Mouse (Mus musculus): Measurements from ENCODE around the gene Crb3.
A peak's percentile ranks its signal among the peaks of the same experiment; 100 is the strongest.

The Crb3 gene

DNA sequence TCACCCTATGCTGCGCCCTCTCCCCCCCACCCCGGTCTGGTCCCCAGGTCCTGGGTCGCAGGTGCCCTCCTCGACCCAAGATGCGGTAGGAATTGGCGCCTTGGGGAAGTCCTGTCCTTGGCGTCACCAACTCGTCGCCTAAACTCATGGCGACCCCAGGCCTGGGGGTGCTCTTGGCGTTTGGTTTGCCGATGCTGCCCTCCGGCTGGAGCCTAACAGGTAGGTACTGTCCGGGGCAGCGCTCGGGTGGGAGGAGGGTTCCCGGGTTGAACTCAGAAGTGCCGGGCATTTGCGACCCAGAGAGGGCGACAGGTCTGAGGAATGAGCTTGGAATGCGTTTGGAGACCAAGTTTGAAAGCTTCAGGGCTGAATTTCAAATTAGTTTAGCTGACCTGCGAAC lies 3.6 kb downstream of the Crb3 start:
- DNase-seq (ENCODE audit: low spot score) = no peak

DNA sequence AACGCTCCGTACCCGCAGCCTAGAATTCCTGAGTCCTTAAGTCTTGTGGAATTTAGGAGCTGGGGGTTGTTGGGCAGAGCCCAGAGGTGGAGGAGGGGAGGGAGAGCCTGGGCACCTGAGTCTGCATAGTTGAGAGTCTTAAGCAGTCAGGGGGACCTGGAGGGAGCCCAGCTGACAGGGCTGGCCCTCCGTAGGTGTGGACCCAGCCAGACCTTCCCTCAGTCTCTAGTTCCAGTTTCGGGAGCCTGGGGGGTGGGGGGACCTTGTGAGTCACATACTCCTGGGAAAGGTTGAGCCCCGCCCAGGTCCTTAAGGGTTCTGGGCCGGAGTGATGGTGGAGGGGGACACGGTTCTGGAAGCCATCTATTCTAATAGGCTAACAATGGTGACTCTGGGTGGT lies 4.1 kb downstream of the Crb3 start:
- DNase-seq (ENCODE audit: low spot score) = peak; percentile 22

DNA sequence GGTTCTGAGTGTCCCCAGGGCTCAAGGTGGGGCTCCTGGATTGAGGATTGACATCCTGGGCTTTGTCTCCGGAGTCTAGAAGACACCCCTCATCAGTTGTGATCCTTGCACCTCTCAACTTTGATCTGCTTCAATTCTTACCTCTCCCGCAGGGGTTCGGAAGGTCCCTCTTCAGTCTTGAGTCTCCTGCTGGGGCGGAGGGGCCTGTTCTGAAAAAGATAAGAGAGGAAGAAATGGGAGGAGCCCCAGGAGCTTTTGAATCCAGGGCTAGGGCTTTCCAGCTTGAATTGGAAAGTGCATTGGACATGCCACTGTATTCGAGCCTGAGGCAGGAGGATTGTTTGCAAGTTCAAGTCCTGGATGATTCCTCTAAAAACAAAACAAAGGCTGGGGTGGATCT lies 8.0 kb downstream of the Crb3 start:
- DNase-seq (ENCODE audit: low spot score) = no peak

DNA sequence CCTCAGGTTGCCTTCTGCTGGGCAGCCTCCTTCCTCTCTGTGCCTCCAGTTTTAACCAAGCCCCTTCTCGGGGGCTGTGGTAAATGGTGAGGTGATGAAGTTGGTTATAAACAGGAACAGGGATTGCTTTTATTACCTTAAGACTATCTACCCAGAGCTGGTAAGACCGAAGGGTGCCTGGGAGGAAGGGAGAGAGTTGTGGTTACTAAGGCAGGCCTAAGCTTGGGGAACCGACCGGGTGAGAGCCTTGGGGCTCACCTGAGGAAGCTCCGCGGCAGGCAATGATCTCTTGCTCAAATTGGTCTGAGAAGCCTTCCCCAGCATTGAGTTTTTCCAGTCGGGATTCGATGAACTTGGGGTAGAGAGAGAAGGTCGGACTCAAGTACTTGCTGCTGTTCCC lies 11.4 kb downstream of the Crb3 start:
- no peak for DNase-seq (ENCODE audit: low spot score)

DNA sequence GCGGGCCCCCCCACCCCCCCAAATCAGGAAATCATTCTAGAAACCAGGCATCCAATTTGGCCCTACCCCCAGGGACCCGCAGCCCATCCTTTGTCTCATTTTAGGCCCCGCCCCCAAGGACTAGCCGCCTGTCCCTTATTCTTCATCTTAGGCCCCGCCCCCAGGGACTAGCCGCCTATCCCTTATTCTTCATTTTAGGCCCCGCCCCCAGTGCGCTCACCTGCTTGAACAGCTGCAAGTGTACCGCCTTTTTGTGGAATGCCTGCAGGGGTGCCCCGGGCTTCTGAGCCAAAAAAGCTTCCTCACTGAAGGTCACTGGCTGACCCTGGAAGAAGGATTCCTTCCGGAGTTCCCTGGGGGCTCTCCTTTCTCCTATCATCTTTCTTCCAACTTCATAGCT lies 11.8 kb downstream of the Crb3 start:
- DNase-seq (ENCODE audit: low spot score) = peak; percentile 50

DNA sequence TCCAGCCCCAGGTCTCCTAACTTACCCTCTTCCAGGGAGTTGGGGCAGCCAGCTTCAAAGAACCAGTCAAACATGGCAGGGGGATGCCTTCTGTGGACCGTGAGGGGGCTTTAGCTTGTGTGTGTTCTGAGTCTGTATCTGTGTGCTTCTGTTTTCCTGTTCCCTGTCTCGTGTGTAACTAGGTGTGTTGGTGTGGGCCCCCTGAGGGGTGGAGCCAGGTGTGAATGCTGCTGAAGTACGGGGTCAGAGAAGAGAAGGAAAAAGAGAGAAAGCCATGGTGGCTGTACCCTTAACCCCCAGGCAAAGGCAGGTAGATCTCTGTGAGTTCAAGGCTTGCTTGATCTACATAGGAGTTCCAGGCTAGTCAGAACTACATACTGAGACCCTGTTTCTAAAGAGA lies 18.0 kb downstream of the Crb3 start:
- no peak for DNase-seq (ENCODE audit: low spot score)

DNA sequence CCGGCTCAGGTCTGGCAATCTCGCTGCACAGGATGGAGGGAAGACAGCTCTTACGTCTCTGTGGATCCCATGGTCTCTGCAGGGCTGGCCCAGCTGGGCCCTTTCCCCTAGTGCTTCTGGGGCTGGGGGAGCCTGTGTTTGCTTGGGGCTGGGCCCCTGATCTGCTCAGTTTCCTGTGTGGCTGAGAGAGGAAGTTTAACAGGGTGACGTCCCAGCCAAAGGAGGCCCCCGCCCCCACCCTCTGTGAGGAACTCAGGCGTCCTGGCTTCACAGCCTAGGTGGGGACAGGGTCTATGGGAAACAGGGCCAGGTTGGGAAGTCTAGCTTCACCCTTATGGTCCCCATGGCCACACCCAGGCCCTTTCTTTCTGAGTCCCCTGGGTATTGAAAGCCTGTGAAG lies 19.4 kb downstream of the Crb3 start, which contains the start of gene Dennd1c:
TSS of gene Dennd1c (minus strand) at position 179 of the 400 bp plus-strand sequence.
- no peak for DNase-seq (ENCODE audit: low spot score)

DNA sequence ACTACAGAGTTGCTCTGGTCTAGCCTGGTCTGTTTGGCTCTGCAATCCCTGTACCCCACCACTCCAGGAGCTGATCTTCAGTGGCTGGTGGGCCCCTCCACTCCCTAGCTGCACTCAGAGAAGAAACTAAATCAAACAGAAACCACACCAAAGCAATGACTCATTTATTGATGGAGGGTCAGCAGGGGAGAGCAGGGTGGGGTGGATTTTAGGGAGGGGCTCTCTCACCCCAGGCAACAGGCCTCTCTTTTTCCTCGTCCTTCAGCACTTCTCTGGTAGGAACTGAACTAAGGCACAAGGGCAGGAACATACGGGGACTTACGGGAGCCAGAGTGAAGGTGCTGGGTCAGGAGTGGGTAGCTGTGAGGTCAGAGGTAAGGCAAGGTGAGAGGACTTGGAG lies 21.0 kb downstream of the Crb3 start:
- DNase-seq (ENCODE audit: low spot score) = no peak

DNA sequence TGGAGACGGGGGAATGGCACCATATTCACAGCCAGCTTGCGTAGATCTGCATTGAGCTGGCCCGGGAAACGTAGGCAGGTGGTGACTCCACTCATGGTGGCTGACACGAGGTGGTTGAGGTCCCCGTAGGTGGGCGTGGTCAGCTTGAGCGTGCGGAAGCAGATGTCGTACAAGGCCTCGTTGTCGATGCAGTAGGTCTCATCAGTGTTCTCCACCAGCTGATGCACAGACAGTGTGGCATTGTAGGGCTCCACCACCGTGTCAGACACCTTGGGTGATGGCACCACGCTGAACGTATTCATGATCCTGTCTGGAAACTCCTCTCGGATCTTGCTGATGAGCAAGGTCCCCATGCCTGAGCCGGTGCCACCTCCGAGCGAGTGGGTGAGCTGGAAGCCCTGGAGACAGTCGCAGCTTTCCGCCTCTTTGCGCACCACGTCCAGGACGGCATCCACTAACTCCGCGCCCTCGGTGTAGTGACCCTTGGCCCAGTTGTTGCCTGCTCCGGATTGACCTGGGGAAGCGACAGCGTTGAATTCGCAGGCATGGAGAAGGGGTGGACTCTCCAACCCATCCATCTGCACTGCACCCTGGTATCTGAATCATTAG lies 22.4 kb downstream of the Crb3 start:
- DNase-seq (ENCODE audit: low spot score) = no peak

DNA sequence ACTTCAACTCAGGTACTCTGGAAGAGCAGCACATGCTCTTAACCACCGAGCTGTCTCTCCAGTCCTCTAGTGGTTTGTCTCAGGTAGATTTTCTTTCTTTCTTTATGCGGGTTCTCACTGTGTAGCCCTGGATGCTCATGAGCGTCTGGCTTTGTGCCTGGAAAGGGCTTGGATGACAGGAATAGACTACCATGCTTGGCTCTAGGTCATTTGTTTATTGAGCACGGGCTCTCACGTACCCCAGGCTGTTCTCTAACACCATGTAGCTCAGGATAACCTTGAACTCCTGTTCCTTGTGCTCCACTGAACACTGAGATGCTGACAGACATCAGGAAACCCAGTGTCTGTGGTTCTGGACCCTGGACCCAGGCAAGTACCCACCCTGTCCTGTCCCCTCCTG lies 23.6 kb downstream of the Crb3 start:
- no peak for DNase-seq (ENCODE audit: low spot score)

DNA sequence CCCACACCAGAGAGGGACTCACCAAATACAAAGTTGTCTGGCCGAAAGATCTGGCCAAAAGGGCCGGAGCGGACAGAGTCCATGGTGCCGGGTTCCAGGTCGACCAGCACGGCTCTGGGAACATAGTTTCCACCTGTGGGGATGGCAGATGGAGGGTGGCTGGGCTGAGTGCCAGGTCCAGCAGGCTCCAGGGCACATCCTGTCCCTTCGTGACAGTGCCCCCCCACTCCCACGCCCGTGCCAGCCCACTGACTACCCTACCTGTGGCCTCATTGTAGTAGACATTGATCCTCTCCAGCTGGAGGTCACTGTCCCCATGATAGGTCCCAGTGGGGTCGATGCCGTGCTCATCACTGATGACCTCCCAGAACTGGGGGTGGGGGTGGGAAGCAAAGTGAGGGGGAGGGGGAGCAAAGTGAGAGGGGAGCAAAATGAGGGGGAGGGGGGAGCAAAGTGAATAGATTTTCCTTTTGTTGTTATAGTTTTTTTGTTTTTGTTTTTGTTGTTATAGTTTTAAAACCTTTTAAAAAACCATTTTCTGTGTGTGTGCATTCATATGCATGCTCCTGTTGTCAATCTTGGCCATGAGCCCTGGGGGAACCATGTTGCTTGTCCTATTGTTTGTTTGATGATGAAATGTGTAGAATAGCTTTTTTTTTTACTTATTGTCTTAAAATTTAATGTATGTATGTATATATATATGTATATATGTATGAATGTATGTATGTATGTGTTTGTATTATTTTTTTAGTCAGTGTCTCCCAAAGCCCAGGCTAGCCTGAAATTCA lies 27.3 kb downstream of the Crb3 start:
- no peak for DNase-seq (ENCODE audit: low spot score)

DNA sequence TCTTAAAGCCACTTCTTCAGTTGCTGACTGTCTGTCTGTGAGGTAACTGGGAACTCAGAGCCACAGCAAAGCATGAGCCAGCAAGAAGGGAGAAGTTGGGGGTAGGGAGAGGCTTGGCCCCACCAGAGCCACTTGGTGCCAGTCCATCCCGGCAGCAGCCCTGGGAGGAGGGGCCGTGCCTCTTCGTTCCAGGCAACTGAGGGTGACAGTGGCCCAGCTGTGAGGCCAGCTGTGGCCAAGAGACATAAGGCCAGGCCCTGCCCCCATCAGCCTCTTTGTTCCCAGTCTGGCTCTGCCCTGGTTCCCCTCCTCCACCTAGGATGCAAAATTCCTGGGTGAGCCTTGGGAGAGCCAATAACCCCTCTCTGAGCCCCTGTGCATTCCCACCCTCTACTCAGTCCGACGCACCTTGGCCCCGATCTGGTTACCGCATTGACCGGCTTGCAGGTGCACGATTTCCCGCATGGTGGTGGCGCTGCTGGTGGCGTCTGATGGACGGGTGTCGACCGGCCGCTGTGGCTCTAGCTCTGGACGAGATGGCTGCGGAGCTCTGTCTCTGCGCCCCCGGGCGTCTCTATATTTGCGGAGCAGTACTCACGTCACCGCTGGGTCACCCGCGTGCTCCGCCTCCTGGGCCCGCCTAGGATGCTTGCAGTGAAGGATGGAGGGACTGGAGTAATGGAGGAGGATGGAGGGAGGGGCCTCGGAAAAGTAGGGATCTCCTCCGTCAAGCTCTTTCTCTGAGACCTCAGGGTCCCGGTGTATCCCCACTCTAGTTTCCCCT lies 28.3 kb downstream of the Crb3 start, which contains the start of gene Tubb4a:
TSS of gene Tubb4a (minus strand) at position 734 of the 784 bp plus-strand sequence.
- DNase-seq (ENCODE audit: low spot score) = no peak

DNA sequence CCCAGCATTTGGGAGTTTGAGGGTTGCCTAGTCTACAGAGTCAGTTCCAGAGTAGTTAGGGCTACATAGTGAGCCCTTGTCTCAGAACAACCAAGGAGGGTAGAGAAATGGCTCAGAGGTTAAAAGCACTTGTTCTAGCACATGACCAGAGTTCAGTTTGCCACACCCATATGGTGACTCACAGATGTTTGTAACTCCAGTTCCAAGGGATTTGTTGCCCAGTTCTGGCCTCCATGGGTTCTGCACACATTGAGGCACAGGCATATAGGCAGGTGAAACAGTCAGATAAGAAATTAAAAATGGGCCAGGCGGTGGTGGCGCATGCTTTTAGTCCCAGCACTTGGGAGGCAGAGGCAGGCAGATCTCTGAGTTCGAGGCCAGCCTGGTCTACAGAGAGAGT lies 35.3 kb downstream of the Crb3 start:
- no peak for DNase-seq (ENCODE audit: low spot score)

DNA sequence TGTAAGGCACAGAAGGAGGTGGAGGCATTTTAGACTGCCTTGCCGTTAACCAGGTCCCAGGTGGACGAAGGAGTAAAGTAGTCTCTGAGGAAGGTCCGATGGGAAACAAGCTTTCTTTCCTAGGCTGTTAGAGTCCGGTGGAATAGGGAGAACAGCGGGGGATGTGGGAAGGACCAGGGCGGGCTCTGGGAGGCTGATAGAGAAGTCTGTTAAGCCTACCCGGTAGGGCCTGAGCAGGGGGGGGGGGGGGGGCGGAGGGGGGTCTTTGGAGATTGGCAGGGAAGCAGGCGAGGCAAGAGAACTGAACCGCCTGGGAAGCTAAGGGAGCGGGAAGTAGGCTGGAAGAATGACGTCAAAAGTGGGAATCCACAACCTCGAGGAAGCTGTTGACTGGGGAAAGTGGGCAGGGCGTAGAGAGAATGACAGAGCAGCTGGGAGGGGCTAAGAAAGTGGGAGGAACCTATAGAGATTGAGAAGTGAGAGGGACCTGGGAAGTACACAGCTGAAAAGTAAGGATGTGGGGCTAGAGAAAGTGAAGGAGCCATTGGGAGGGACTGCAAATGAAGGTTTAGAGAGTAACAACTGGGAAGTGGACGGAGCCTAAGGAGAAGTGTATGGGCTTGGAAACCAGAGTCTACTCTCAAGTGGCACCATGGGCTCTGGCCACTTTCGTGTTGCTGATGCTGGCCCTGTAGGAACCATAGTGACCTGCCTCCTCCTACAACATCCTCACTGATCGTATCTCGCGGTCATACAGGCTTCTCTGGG lies 37.1 kb downstream of the Crb3 start:
- peak; percentile 32 for DNase-seq (ENCODE audit: low spot score)

DNA sequence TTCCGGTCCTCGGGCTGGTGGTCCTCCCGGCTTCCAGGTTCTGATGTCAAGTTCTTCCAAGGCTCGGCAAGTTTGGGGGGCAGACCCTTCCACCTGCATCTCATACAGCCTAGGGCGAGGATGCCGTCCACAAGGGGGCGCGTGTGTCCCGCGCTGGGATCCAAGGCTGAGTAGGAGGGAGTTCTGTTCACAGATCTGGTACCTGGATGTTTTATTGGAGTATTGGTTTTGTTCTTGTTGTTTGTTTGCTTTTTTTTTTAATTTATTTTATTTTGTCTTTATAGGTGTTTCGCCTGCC lies 37.7 kb downstream of the Crb3 start:
- DNase-seq (ENCODE audit: low spot score) = peak; percentile 50

DNA sequence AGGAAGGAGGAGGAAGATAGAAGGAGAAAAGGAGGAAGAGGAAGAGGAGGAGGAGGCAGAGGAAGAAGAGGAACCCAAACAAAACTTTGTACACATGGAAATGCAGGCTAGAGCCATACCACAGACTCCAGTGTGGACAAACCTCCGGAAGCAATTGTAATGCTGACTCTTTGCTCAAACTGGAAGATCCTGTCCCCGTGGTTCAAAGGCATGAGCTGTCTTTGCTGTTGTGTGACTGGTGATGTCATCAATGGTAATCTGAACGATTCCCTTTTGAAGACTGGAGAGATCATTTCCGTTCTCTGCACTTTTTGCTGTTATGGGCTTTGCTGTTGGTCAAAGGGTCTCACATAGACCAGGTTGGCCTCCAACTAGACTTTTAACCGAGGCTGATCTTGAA lies 39.4 kb downstream of the Crb3 start:
- no peak for DNase-seq (ENCODE audit: low spot score)

DNA sequence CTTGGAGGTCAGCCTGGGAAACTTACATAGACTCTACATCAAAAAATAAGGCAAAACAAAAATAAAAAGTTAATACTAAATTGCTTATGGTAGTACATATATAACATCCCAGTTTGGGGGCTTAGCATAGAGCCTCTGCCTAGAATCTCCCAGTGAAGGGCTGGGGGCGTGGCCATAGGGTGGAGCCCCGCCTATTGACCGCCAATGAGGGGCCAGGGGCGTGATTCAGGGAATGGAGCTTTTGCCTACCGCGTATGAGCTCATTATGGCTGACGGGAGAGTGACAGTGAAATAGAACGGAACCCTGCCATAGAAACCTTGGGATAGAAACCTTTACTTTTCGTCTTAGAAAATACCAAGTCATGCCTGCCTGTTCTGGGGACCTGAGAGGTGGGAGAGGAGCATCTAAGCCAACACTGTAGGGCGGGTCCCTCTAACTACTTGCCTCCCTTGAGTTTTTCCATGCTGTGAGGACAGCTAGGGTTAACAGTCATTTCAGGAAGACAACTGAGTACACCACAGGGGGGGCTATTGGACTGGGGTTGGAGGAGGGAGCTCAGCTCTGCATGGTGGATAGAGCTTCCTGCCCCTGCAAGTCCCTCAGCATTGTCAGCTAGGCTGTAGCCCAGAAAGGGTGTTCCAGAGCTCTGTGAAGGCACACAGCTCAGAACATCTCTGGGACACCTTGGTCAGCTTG lies 40.9 kb downstream of the Crb3 start:
- peak; percentile 12 for DNase-seq (ENCODE audit: low spot score)

DNA sequence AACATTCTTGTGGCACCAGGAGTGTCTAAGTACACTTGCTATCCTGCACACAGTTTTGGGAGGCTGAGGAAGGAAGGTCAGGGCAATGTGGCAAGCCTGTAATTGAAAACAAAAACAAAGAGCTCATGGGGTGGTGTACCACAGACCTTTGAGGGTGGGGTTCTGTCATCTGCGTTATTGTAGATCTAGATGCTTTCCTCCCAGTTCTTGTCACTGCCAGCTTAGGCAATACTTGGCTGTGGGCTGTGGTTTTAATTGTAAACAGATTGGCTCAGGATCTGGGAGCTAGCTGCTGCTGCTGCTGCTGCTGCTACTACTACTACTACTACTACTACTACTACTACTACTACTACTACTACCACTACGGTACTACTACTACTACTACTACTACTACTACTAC lies 43.4 kb downstream of the Crb3 start:
- DNase-seq (ENCODE audit: low spot score) = no peak

DNA sequence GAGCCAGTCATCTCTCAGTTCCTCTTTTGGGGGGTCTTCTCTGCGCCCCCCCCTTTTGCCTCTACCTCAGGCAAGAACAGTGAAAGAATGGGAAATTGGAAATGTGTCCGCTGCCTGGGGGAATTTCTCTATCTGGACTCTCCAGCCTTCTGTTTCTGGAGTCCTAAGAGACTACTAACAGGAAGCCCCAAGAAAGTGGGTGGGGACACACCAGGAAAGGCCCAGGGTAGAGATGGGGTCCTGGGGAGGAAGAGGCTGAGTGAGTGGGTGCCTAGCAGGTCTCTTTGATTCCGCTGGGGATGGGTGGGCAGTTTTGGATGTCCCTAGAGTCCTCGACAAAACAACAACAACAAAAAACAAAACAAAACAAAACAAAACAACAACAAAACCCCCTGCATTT lies 45.6 kb downstream of the Crb3 start:
- no peak for DNase-seq (ENCODE audit: low spot score)

DNA sequence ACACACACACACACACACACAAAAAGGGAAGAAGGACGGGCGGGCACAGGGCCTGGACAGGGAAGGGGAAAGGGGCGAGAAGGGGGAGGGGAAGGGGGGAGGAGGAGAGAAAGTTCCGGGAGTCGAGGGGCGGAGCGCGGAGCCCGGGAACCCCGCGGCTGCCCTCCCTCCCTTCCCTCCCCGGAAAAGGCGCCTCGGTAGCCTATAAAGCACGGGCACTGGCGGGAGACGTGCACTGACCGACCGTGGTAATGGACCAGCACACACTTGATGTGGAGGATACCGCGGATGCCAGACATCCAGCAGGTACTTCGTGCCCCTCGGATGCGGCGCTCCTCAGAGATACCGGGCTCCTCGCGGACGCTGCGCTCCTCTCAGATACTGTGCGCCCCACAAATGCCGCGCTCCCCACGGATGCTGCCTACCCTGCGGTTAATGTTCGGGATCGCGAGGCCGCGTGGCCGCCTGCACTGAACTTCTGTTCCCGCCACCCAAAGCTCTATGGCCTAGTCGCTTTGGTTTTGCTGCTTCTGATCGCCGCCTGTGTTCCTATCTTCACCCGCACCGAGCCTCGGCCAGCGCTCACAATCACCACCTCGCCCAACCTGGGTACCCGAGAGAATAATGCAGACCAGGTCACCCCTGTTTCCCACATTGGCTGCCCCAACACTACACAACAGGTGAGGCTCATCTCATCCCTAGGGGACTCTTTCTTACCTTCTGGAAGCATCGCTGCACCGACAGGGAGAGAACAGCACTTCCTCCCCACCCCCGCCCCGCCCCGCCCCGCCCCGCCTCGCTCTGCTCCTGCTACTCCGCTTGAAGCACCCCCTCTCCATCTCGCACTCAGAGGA lies 46.5 kb downstream of the Crb3 start, which contains the start of gene Tnfsf9:
TSS of gene Tnfsf9 (plus strand) at position 145 of the 854 bp plus-strand sequence.
- DNase-seq (ENCODE audit: low spot score) = peak; percentile 49

DNA sequence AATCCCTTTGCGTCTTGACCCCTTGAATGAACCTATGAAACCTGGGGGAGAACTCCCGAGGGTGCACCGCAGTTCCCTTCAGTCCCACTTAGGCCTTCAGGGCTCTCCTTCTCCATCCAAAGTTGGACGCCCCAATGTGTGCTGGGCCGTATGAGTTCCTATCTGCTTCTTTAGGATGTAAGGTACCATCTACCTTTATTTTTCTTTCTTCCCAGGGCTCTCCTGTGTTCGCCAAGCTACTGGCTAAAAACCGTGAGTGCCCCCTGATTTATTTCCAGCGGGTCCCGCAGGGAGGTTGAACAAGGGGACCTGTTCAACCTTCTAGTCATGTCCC lies 47.1 kb downstream of the Crb3 start:
- no peak for DNase-seq (ENCODE audit: low spot score)
